Mouse (Mus musculus) liver, embryonic 14.5 days (tissue): ENCODE measurements around the gene Mcfd2.

ENCODE experiments used
- CTCF ChIP-seq: IDR thresholded peaks from 2 replicates; pipeline ENCODE4 v1.5.1; 2016; ENCODE audit warnings: antibody characterized with exemption, low read depth, control low read depth
- EP300 ChIP-seq: IDR thresholded peaks from 2 replicates; pipeline ENCODE4 v1.6.1; 2016; ENCODE audit warnings: antibody characterized with exemption, low read depth

DNA sequence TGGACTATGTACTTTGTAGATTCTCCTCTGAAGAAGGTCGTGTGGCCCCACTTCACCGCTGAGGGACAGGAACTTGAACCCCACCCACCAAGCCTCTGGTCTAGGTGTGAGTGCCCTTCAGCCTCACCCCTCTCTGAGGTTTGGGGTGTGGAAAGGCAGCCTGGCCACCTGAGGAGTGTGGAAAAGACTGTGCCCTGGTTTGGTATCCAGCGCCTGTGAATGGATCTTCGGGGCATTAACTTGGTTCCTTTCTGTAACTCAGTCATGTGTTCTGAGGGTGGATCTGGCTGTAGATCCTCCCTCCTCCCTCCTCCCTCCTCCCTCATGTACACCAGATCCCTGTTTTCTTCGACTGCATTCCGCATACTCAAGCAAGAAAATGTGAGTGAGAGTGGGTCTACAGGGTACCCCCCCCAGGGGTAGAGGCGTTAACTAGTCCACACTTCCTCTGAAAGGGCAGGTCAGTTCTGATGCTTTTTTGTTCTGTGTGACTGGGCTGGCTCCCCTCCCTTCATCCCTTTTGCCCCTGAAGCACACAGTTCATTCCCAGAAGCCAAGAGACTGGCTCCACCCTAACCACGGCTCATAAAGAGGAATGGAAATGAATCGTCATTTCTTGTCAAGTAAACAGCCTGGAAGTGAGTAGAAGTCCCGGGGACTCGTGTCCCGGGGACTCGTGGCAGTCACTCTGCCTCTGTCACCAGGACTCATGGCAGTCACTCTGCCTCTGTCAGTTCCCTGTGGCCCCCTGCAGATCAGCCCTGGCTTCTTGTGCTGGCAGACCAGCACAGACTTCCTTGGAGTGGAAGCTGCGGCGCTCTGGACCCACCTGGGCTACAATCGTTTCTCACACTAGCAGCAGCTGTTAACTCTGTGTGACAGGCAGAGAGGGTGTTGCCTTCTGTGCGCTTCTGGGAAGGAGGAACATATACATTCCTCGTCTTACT lies 47.5 kb upstream of the Mcfd2 start:
- TF ChIP-seq CTCF = no peak
- TF ChIP-seq EP300 = no peak
